Mouse (Mus musculus) kidney, postnatal 0 days (tissue): Measurements from ENCODE around the gene Cdk6. TPM values are rescaled to one million over a fixed set of nuclear protein-coding genes. Genes with fewer than 3 reads are reported as not detected.

Source experiments
- ATAC-seq: fragments of 200-750 bp; cut with Nextera tagmentation; replicated peaks from 2 replicates; pipeline ENCODE4 v1.8.0; 2017; ENCODE audit warnings: low read depth, moderate number of reproducible peaks, moderate TSS enrichment, moderate library complexity; ENCODE audit not compliant: low FRiP score
- DNase-seq: peaks from one replicate; pipeline ENCODE4 v3.0.0-alpha.2; 2016; ENCODE audit warnings: low spot score
- H3K27ac ChIP-seq: fragments of 300-500 bp; sonication (generic); 2 replicates; pipeline ENCODE4 v1.5.1; 2014; ENCODE audit warnings: mild to moderate bottlenecking
- H3K27me3 ChIP-seq: fragments of 300-500 bp; sonication (generic); 2 replicates; pipeline ENCODE4 v1.6.1; 2014; ENCODE audit warnings: low read length, mixed read lengths; ENCODE audit not compliant: insufficient read depth
- H3K36me3 ChIP-seq: fragments of 300-500 bp; sonication (generic); 2 replicates; pipeline ENCODE4 v1.6.1; 2014; ENCODE audit warnings: low read length, mixed read lengths; ENCODE audit not compliant: insufficient read depth
- H3K4me1 ChIP-seq: fragments of 300-500 bp; sonication (generic); replicated peaks from 2 replicates; pipeline ENCODE4 v1.6.1; 2014; ENCODE audit warnings: antibody characterized with exemption, low read length, mixed read lengths; ENCODE audit not compliant: insufficient read depth
- H3K4me2 ChIP-seq: fragments of 300-500 bp; sonication (generic); 2 replicates; pipeline ENCODE4 v1.6.1; 2014; ENCODE audit warnings: mild to moderate bottlenecking, low read length, moderate library complexity, mixed read lengths
- H3K4me3 ChIP-seq: fragments of 300-500 bp; sonication (generic); replicated peaks from 2 replicates; pipeline ENCODE4 v1.5.1; 2014; ENCODE audit warnings: low read depth, low read length
- H3K9ac ChIP-seq: fragments of 300-500 bp; sonication (generic); 2 replicates; pipeline ENCODE4 v1.6.1; 2014; ENCODE audit warnings: low read depth, low read length
- H3K9me3 ChIP-seq: fragments of 300-500 bp; sonication (generic); replicated peaks from 2 replicates; pipeline ENCODE4 v1.6.1; 2016; ENCODE audit warnings: low read length, inconsistent platforms, mixed read lengths
- CTCF ChIP-seq: IDR thresholded peaks from 2 replicates; pipeline ENCODE4 v1.5.1; 2016; ENCODE audit warnings: antibody characterized with exemption, low read depth, mild to moderate bottlenecking, moderate library complexity
- WGBS: fragments of 180-500 bp; shearing (Covaris S2); extraction: QIAGEN DNeasy Blood & Tissue Kit; methylation state at CpG from one replicate; pipeline ENCODE4 v1.1.7; 2014; 5-methylcytosine and 5-hydroxymethylcytosine counted together
- polyA plus RNA-seq: library from polyadenylated mRNA; unstranded; fragments of >200 nt; fragmentation: Nextera tagmentation; extraction: Ambion mirVana; gene quantifications from 2 replicates; pipeline ENCODE4 v1.2.1, GENCODE M21; 2015

Gene Cdk6
- polyA plus RNA-seq, 1 experiment from 2014 or later = 20.1 TPM

DNA sequence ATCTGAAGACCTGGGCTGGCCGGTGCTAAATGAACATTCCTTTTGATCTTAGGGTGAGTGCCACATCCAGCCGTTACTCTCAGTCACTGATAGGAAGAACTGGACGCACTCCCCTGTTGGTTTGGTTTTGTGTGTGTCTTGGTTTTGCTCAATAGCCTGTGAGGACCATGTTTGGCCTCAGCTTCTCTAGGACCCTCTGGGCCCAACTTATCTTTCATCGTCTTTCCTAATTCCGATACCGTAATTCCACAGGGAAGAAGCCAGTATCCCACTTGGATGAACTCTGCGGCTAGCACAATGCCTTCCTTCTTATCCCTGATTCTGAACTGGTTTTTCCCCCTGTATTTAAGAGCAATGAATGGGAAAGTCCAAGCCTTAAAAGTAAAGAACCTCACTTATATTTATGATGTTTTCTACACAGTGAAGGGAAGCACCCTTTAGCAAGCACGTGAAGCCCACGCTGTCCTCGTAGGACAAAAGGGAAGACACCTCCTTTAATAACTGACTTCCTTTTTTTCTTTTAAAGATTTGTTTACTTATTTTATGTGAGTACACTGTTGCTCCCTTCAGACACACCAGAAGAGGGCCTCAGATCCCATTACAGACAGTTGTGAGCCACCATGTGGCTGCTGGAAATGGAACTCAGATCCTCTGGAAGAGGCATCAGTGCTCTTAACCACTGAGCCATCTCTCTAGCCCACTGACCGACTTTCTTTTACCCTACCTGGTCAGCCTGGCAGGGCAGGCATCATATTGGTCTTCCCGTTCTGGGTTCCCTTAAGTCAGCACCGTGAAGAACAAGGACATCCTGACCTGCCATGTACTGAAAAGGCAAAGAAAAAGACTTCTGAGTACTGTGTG lies 151.7 kb downstream of the Cdk6 start:
- Histone ChIP-seq H3K36me3 (no peaks in the 10 kb centered on the region), H3K27ac (no peak overlapping the region), H3K9me3 (no peaks in the 10 kb centered on the region), H3K27me3 (no peaks in the 10 kb centered on the region), H3K4me2 (no peak overlapping the region), H3K9ac (no peak overlapping the region), H3K4me1 (no peaks in the 10 kb centered on the region; the same call in 1 of the 2 replicates), H3K4me3 (no peak overlapping the region)
- no peak for TF ChIP-seq CTCF
- ATAC-seq = no peak
- DNase-seq = no peak
- WGBS = 81% methylated on average over 13 of the region's 13 CpGs

DNA sequence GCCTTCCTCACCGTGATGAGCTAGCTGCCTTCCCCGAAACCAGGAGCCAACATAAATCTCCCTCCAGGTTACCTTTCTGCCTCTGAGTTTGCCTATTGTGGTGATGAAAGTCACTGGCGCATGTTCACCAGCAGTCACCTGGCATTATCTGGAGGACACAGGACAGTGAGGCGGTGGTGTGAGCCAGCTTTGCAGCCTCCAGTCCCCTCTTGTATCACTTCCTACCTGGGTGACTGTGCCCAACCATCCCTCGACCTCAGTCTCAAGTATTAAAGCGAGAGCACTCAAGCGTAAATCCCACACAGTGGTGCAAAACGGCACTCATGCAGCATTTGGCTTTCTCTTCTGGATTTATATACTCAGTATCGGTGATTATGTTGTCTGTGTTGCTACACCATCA lies 152.7 kb downstream of the Cdk6 start:
- no peak for TF ChIP-seq CTCF

DNA sequence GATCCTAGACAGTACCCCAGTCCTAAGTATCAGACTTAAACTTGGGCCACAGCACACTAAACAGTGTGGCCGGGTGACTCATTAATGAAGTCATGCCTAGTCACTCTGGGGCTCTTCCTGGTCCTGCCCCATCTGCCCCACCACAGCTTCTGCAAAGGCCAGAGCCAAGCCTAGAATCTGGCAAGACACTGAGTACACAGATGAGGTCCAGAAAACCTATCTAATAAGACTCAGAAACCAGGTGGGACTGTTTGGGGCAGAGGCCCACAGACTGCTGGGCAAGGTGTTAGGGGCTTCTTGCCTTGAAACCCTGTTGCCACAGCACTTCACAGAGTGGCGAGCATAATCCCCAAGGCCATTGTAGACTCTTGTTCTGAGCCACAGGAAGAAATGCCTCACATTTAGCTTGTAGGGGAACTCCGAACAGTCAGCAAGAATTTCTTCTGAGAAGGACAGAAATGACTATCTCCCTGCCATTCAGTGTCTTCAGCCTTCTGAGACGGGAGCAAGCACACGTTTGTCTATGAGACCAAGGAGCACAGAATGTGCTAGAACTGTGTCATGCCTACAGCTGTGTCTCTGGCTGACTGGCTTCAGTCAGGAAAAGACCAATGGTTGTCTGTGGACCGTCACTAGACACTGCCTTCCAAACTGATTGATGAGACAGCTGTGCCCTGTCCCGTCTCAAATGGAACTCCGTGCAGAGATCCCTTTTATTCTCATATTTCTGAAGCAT lies 153.3 kb downstream of the Cdk6 start:
- DNase-seq (no peak), ATAC-seq (no peak)
- H3K4me2 ChIP-seq = no peak overlapping the region
- no peaks in the 10 kb centered on the region for H3K36me3 ChIP-seq
- H3K4me1 ChIP-seq = no peaks in the 10 kb centered on the region; the same call in 1 of the 2 replicates
- no peaks in the 10 kb centered on the region for H3K27me3 ChIP-seq
- TF ChIP-seq CTCF = no peak
- no peak overlapping the region for H3K9ac ChIP-seq
- H3K27ac ChIP-seq = no peak overlapping the region; the same call in 1 of the 2 replicates
- H3K4me3 ChIP-seq = no peak overlapping the region
- WGBS = 68% methylated on average over 8 of the region's 8 CpGs
- H3K9me3 ChIP-seq = no peaks in the 10 kb centered on the region

More for the DNA sequence above, 152.7 kb downstream of the Cdk6 start:
- no peaks in the 10 kb centered on the region for H3K9me3 ChIP-seq
- no peak overlapping the region for H3K9ac ChIP-seq
- no peak overlapping the region; the same call in 1 of the 2 replicates for H3K27ac ChIP-seq
- 78% methylated on average over 9 of the region's 9 CpGs for WGBS
- DNase-seq (no peak), ATAC-seq (no peak)
- no peak overlapping the region for H3K4me2 ChIP-seq
- no peak overlapping the region for H3K4me3 ChIP-seq
- no peaks in the 10 kb centered on the region for H3K36me3 ChIP-seq
- H3K4me1 ChIP-seq = no peaks in the 10 kb centered on the region; the same call in 1 of the 2 replicates
- H3K27me3 ChIP-seq = no peaks in the 10 kb centered on the region

DNA sequence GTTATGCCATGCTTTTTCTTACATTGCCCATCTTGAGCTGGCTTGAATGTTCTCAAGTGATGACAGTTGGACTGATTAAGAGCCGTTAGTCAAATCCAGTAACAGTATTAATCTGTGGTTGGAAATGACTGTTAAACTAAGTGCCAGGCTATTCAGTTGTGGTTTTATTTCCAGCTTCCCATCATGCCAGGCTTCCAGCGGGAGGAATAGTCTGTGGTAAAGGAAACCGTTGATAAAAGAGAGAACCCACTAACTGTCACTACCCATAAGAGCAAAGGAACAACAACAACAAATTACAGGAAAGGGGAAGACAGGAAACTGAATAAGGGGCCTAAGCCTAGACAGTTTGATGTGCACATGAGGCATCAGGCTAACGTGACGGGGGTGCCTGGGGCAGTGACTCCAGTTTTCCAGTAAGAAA lies 156.2 kb downstream of the Cdk6 start:
- ATAC-seq = no peak
- no peaks in the 10 kb centered on the region for H3K27me3 ChIP-seq
- no peaks in the 10 kb centered on the region for H3K36me3 ChIP-seq
- H3K27ac ChIP-seq = no peak overlapping the region
- no peak overlapping the region for H3K4me3 ChIP-seq
- no peak overlapping the region for H3K9ac ChIP-seq
- no peak for DNase-seq
- peaks cover 4% of the 10 kb centered on the region; the same call in 1 of the 2 replicates for H3K4me1 ChIP-seq
- no peaks in the 10 kb centered on the region for H3K9me3 ChIP-seq
- no peak overlapping the region for H3K4me2 ChIP-seq
- 72% methylated on average over 5 of the region's 5 CpGs for WGBS
- no peak for TF ChIP-seq CTCF

DNA sequence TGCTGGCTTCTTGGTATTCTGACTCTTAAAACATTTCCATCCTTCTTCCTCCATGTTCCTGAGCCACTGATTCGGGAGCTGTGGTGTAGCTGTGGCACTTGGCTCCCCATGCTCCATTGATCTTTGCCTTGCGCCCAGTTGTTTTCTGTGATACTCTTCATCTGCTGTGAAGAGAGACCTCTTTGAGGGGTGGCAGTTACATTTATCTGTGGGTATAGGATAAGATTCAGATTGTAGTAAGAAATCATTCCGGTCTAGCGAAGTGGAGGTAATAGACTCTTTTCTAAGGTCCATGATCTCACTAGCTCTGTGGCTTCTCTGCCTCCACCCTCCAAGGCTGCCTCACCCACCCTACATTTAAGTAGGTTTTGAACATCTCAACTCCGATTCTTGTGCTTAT lies 159.0 kb downstream of the Cdk6 start:
- Histone ChIP-seq H3K9me3 (no peaks in the 10 kb centered on the region), H3K4me2 (no peak overlapping the region), H3K36me3 (no peaks in the 10 kb centered on the region), H3K4me3 (no peak overlapping the region), H3K27me3 (no peaks in the 10 kb centered on the region), H3K4me1 (peaks cover 11% of the 10 kb centered on the region), H3K9ac (no peak overlapping the region), H3K27ac (no peak overlapping the region)
- DNase-seq (no peak), ATAC-seq (no peak)
- WGBS = 86% methylated on average over 5 of the region's 5 CpGs
- no peak for TF ChIP-seq CTCF

DNA sequence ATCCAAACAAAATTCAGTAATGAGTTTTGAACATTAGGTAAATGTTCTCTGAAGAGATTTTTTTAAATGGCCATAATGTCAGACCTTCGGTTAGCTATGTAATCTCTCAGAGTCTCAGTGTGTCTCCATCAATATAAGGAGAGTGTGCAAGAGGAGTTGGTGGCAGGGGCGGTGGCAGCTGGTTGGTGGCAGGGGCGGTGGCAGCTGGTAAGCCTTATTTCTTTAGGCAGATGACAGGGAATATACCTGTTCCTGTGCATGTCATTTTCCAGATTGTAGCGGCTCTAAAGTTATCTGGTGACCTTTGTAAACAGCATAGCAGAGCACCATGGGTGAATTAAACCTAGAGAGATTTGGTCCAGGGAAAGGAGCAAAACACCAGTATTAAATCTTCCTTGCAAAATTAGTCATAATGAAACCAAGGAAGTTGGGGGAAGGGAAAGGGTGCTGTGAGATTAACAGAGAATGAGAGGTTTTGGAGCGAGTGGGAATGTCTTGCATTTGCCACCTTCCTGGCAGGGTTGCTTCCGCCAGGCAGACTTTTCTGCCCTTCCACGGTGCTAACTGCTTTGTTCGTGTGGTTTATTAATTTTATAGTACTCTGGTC lies 159.8 kb downstream of the Cdk6 start:
- no peak overlapping the region for H3K4me3 ChIP-seq
- WGBS = 57% methylated on average over 8 of the region's 8 CpGs
- H3K4me1 ChIP-seq = peaks cover 11% of the 10 kb centered on the region
- DNase-seq = no peak
- TF ChIP-seq CTCF = no peak
- no peaks in the 10 kb centered on the region for H3K36me3 ChIP-seq
- peak overlapping the region; percentile 42; the same call in 1 of the 2 replicates for H3K27ac ChIP-seq
- H3K4me2 ChIP-seq = peak overlapping the region; percentile 3; the same call in 1 of the 2 replicates
- H3K9me3 ChIP-seq = no peaks in the 10 kb centered on the region
- no peaks in the 10 kb centered on the region for H3K27me3 ChIP-seq
- 0 out of 2 replicates have a peak overlapping the region, but pooled peaks have one; percentile 27 for H3K9ac ChIP-seq
- ATAC-seq = no peak; the same call in 1 of the 2 replicates
